12 mouse cellular contexts compared by ENCODE assay signal in the genomic region with DNA sequence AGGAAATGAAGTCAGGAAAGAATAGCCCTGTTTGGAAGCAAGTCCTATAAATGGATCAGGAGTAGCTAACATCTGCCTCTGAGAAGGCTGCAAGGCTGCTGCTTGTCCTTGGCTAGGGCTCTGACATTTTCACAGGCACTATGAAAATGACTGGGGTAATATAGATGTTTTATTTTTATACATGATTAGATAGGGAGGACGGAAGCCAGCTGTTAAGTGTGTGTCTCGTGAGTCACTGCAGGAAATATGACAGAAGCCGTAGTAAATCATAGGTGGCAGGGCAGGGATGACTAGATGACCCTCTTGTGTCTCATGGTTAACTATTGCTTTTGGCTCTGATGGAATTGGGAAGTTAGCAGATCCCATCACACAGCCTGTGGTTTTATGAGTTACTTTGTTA. TPM values are rescaled to one million over a fixed set of nuclear protein-coding genes. Genes with fewer than 3 reads are reported as not detected.
A peak's percentile ranks its signal among the peaks of the same experiment; 100 is the strongest.
DNase-seq lines count a peak whose midpoint lies in the region; ATAC-seq and TF ChIP-seq lines count a peak whose summit lies in the region.
"Had no signal": no experiment of that assay in that cellular context is flagged by ENCODE, and none has a peak within 500 bp of the region (broad histone marks: within the 10 kb centered on the region; RNA-seq: fewer than 3 reads in every experiment).

No protein-coding gene starts in this region.

- H3K27ac ChIP-seq in heart, postnatal 0 days (ENCODE audit: low read depth): 0 out of 2 replicates have a peak overlapping the region, but pooled peaks have one; percentile 2
- no peak overlapping the region for H3K27ac ChIP-seq in heart, adult 2 months
- H3K27ac ChIP-seq in forebrain, embryonic 15.5 days (replicated peaks): no peak overlapping the region
- H3K27ac ChIP-seq: liver, embryonic 13.5 days had no signal

- no peak overlapping the region for H3K4me3 ChIP-seq in heart, postnatal 0 days (ENCODE audit: low read depth, low read length)
- H3K4me3 ChIP-seq in heart, adult 2 months: no peak overlapping the region
- H3K4me3 ChIP-seq in forebrain, embryonic 15.5 days: no peak overlapping the region
- H3K4me3 ChIP-seq: liver, embryonic 13.5 days had no signal

- DNase-seq in heart, postnatal 0 days (ENCODE audit: low spot score): no peak
- DNase-seq in heart, adult 2 months: no peak
- DNase-seq in lung, postnatal 10 days: peak; percentile 7
- DNase-seq in lung, postnatal 14 days: no peak
- peak; percentile 2 for DNase-seq in forelimb bud, embryonic 11.5 days (ENCODE audit: low read depth, low spot score)
- DNase-seq in urinary bladder, postnatal 25 days (ENCODE audit: low spot score): no peak
- no peak for DNase-seq in cerebellum, postnatal 14 days
- DNase-seq: gastrocnemius, postnatal 10 days; liver, embryonic 13.5 days; spleen, adult 18-20 months had no signal

- H3K9me3 ChIP-seq in heart, postnatal 0 days (replicated peaks; ENCODE audit: control insufficient read depth, low read length): no peaks in the 10 kb centered on the region
- no peaks in the 10 kb centered on the region for H3K9me3 ChIP-seq in forebrain, embryonic 15.5 days
- H3K9me3 ChIP-seq: liver, embryonic 13.5 days had no signal

- H3K36me3 ChIP-seq in heart, postnatal 0 days (replicated peaks; ENCODE audit: control insufficient read depth, insufficient read depth, low read length): no peaks in the 10 kb centered on the region
- H3K36me3 ChIP-seq in heart, adult 2 months (ENCODE audit: control insufficient read depth, insufficient read depth, low read length): no peaks in the 10 kb centered on the region
- no peaks in the 10 kb centered on the region for H3K36me3 ChIP-seq in forebrain, embryonic 15.5 days
- H3K36me3 ChIP-seq: liver, embryonic 13.5 days had no signal

- no peaks in the 10 kb centered on the region for H3K27me3 ChIP-seq in heart, postnatal 0 days (ENCODE audit: control insufficient read depth, insufficient read depth, low read length)
- H3K27me3 ChIP-seq in heart, adult 2 months (ENCODE audit: control insufficient read depth, insufficient read depth, low read length): no peaks in the 10 kb centered on the region
- no peaks in the 10 kb centered on the region for H3K27me3 ChIP-seq in forebrain, embryonic 15.5 days
- H3K27me3 ChIP-seq: liver, embryonic 13.5 days had no signal

- TF ChIP-seq POLR2A in heart, adult 2 months (IDR thresholded peaks at IDR 0.05; ENCODE audit: insufficient read depth, low read depth, low read length): no peak

- intact Hi-C loops in heart, adult 2 months (cut with DNase I): no loop called here

- H3K79me2 ChIP-seq in heart, adult 2 months (replicated peaks; ENCODE audit: control insufficient read depth, insufficient read depth, low read length): no peaks in the 10 kb centered on the region

- 2% methylated on average over 3 of the region's 3 CpGs for WGBS in heart, postnatal 0 days
- 16% methylated on average over 3 of the region's 3 CpGs for WGBS in heart, adult 2 months
- 93% methylated on average over 3 of the region's 3 CpGs for WGBS in forebrain, embryonic 15.5 days

- no peak for TF ChIP-seq CTCF in heart, postnatal 0 days (IDR thresholded peaks at IDR 0.05; ENCODE audit: low read depth)
- no peak for TF ChIP-seq CTCF in heart, adult 2 months (IDR thresholded peaks at IDR 0.05)

- no peak for ATAC-seq in heart, postnatal 0 days (ENCODE audit: insufficient read depth, low read depth)
- ATAC-seq in forebrain, embryonic 15.5 days (replicated peaks): no peak
- ATAC-seq: inflammation-experienced regulatory T-cells, adult 6 months had no signal

- no peak overlapping the region for H3K4me2 ChIP-seq in heart, postnatal 0 days (ENCODE audit: low read depth, low read length)
- H3K4me2 ChIP-seq in forebrain, embryonic 15.5 days (replicated peaks): no peak overlapping the region
- H3K4me2 ChIP-seq: liver, embryonic 13.5 days had no signal

- no peak for TF ChIP-seq EP300 in heart, postnatal 0 days (IDR thresholded peaks at IDR 0.05; ENCODE audit: low read depth)
- no peak for TF ChIP-seq EP300 in heart, adult 2 months (IDR thresholded peaks at IDR 0.05; ENCODE audit: insufficient read depth, low read depth, low read length)

- H3K4me1 ChIP-seq in heart, postnatal 0 days (ENCODE audit: control insufficient read depth, insufficient read depth): peaks cover 10% of the 10 kb centered on the region
- peaks cover 3% of the 10 kb centered on the region for H3K4me1 ChIP-seq in heart, adult 2 months (ENCODE audit: control insufficient read depth, insufficient read depth, low read length)
- 0 out of 2 replicates have a peak, but pooled peaks cover under 1% of the 10 kb centered on the region for H3K4me1 ChIP-seq in forebrain, embryonic 15.5 days
- H3K4me1 ChIP-seq: liver, embryonic 13.5 days had no signal

- H3K9ac ChIP-seq in heart, postnatal 0 days (replicated peaks; ENCODE audit: low read depth, low read length): no peak overlapping the region
- H3K9ac ChIP-seq in heart, adult 2 months (ENCODE audit: low read depth, low read length): no peak overlapping the region
- no peak overlapping the region for H3K9ac ChIP-seq in forebrain, embryonic 15.5 days (replicated peaks)
- H3K9ac ChIP-seq: liver, embryonic 13.5 days had no signal

RNA-seq across cellular contexts. Expression of a gene that starts 28.9 kb away (rescaled TPM):
- total RNA-seq in heart, postnatal 0 days (2014; rRNA removed; ENCODE audit: low replicate concordance): 2.7 and 9.0 TPM in 2 replicates
- polyA plus RNA-seq in heart, postnatal 0 days (2015; fragmentation: Nextera tagmentation; extraction: Ambion mirVana): 9.4 and 9.9 TPM in 2 replicates
- 10 to 100 TPM in 1 of 2 experiments, 1 to 10 TPM in 1; 7.5 to 10.3 TPM for total RNA-seq in heart, adult 2 months (2021)
- polyA plus RNA-seq in heart, adult 2 months (2012; rRNA removed): 3.2 and 4.3 TPM in 2 replicates
- 9.3 and 10.9 TPM in 2 replicates for polyA plus RNA-seq in forebrain, embryonic 15.5 days (2015; fragmentation: Nextera tagmentation; extraction: Ambion mirVana)

Comparison
In these comparisons a context has a peak if more than half of its experiments do, and no peak if none do; other contexts are left out.
1. DNase-seq: peak in lung, postnatal 10 days (single experiment) and forelimb bud, embryonic 11.5 days (single experiment); none in heart, postnatal 0 days (single experiment), heart, adult 2 months (0 of 2), lung, postnatal 14 days (single experiment), urinary bladder, postnatal 25 days (single experiment) and cerebellum, postnatal 14 days (0 of 2).